Mouse (Mus musculus): ENCODE results near the gene Rcc2. TPM values are rescaled to one million over a fixed set of nuclear protein-coding genes. Genes with fewer than 3 reads are reported as not detected.
A peak's percentile ranks its signal among the peaks of the same experiment; 100 is the strongest.

The Rcc2 gene
- polyA plus RNA-seq, 1 experiment from 2014 or later: 16.1 TPM

DNA sequence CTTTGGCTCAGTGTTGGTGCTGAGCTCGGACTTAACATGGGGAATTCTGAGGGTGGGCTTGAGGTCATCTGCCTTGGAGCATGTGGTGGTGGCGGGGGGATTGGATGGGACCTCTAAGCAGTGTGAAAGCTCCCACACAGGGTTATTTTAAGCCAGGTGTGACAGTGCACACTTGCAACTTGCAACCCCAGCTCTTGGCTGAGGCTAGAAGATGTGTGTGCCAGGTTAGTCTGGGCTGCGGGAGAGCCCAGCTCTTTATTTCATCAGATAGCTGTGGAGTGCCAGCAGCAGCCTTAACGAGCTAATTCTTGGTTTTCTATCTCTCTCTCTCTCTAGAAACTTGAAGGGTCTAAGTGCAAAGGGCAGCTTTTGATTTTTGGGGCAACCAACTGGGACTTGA is 7.3 kb downstream of the Rcc2 start:
- Histone ChIP-seq H3K4me1 (ENCODE audit: control insufficient read depth in 2 of 2, insufficient read depth in 2 of 2, low read length in 2 of 2) (peaks cover 26 to 39% of the 10 kb centered on the region in 2 experiments), H3K27ac (replicated peaks in 1 of 2; ENCODE audit: control insufficient read depth in 1 of 2, insufficient read depth in 1 of 2, low read depth in 2 of 2, low read length in 2 of 2) (0 out of 4 replicates have a peak overlapping the region, but pooled peaks of 1 of the 2 experiments have one; percentile 33)

DNA sequence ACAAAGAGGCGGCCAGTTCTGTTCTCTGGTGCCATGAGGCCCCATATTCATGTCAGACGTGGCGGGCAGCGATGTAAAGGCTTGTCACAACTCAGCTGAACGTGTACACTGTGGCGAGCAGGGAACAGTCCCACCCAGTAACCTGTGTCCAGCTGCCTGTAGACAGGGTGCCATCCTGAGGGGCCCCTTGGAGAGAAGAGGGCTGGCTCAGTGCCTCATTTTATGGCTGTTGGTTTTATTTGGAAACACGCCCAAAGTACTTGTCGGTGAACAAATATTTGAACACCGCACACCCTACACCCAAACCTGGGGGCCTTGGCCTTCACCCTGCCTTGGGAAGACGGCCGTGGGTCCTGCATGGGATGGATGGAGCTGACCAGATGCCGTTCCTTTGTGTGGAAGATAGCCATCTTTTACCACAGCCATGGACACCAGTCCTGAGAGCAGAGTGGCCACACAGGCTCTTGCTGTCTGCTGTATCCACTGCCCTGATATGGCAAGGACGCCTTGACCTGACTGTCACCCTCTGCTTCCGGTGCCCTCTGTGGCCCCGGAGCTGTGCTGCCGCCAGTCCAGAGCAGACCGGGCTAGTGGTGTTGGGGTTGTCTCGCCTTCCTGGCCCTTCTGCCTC is 8.1 kb downstream of the Rcc2 start:
- Histone ChIP-seq H3K27ac (replicated peaks in 1 of 2; ENCODE audit: control insufficient read depth in 1 of 2, insufficient read depth in 1 of 2, low read depth in 2 of 2, low read length in 2 of 2) (peak overlapping the region in 1 of 2 experiments; percentile 37; a peak in 1 of 4 replicates), H3K9ac (ENCODE audit: low read length) (peak overlapping the region; percentile 34; the same call in 1 of the 2 replicates), H3K36me3 (ENCODE audit: control insufficient read depth, insufficient read depth, low read length) (peaks cover 70% of the 10 kb centered on the region), H3K4me2 (ENCODE audit: low read length) (no peak overlapping the region), H3K4me3 (ENCODE audit: control insufficient read depth in 1 of 2, insufficient read depth in 1 of 2, low read depth in 1 of 2, low read length in 2 of 2) (no peak overlapping the region), H3K27me3 (ENCODE audit: control insufficient read depth, insufficient read depth, low read length) (no peaks in the 10 kb centered on the region), H3K4me1 (ENCODE audit: control insufficient read depth in 2 of 2, insufficient read depth in 2 of 2, low read length in 2 of 2) (peaks cover 23 to 38% of the 10 kb centered on the region in 2 experiments), H3K9me3 (ENCODE audit: control insufficient read depth, low read length) (no peaks in the 10 kb centered on the region)
- ATAC-seq (ENCODE audit: insufficient number of reproducible peaks, insufficient read depth, low FRiP score, low read depth): no peak
- 66% methylated on average over 18 of the region's 18 CpGs for WGBS

More for the DNA sequence above, 7.3 kb downstream of the Rcc2 start:
- Histone ChIP-seq H3K9me3 (ENCODE audit: control insufficient read depth, low read length) (no peaks in the 10 kb centered on the region), H3K4me3 (ENCODE audit: control insufficient read depth in 1 of 2, insufficient read depth in 1 of 2, low read depth in 1 of 2, low read length in 2 of 2) (no peak overlapping the region), H3K27me3 (ENCODE audit: control insufficient read depth, insufficient read depth, low read length) (no peaks in the 10 kb centered on the region), H3K9ac (ENCODE audit: low read length) (0 out of 2 replicates have a peak overlapping the region, but pooled peaks have one; percentile 27), H3K4me2 (ENCODE audit: low read length) (no peak overlapping the region), H3K36me3 (ENCODE audit: control insufficient read depth, insufficient read depth, low read length) (peaks cover 62% of the 10 kb centered on the region)
- no peak for ATAC-seq (ENCODE audit: insufficient number of reproducible peaks, insufficient read depth, low FRiP score, low read depth)
- WGBS: 63% methylated on average over 4 of the region's 4 CpGs

DNA sequence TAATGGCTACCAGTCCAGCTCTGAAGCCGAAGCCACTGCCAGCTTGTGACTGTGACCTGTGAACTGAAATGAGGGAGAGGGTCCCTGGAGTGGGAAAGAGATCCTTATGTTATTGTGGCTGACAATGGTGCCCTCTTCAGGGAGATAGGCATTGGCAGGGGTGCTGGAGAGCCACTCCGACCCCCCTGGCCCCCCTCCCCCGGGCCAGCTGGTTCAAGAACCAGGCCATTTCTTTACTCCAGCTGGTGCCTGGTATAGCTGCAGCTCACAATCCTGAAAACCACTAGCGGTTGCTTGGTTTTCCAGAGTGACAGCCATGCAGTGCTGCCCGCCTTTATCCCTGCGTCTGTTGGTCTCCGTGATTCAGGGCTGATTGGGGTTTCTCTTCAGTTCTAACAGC is 8.8 kb downstream of the Rcc2 start:
- Histone ChIP-seq H3K27me3 (ENCODE audit: control insufficient read depth, insufficient read depth, low read length) (no peaks in the 10 kb centered on the region), H3K9me3 (ENCODE audit: control insufficient read depth, low read length) (no peaks in the 10 kb centered on the region), H3K9ac (ENCODE audit: low read length) (peak overlapping the region; percentile 34; the same call in 1 of the 2 replicates), H3K4me2 (ENCODE audit: low read length) (no peak overlapping the region), H3K4me1 (ENCODE audit: control insufficient read depth in 2 of 2, insufficient read depth in 2 of 2, low read length in 2 of 2) (peaks cover 17 to 35% of the 10 kb centered on the region in 2 experiments), H3K36me3 (ENCODE audit: control insufficient read depth, insufficient read depth, low read length) (peaks cover 77% of the 10 kb centered on the region), H3K4me3 (ENCODE audit: control insufficient read depth in 1 of 2, insufficient read depth in 1 of 2, low read depth in 1 of 2, low read length in 2 of 2) (no peak overlapping the region), H3K27ac (replicated peaks in 1 of 2; ENCODE audit: control insufficient read depth in 1 of 2, insufficient read depth in 1 of 2, low read depth in 2 of 2, low read length in 2 of 2) (no peak overlapping the region)
- ATAC-seq (ENCODE audit: insufficient number of reproducible peaks, insufficient read depth, low FRiP score, low read depth): no peak
- WGBS: 86% methylated on average over 7 of the region's 7 CpGs

DNA sequence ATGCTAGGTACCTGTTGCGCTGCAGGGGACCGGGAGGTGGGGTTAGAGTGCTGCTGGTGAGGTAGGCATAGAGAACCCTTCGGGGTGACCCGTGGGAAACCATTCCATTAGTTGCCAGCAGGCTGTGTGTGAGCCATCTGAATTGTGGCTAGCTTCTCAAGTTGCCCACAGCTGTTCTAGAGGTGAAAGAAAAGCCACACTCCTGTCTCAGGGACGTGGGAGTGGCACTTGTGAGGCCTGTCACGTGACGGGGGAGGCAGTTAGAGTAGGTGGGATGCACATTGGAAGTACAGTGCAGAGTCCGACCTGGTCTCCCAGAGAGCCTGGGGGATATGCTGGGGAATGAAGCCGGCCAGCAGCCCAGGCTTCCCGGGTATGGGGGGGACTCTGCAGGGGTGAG is 9.3 kb downstream of the Rcc2 start:
- no peaks in the 10 kb centered on the region for H3K9me3 ChIP-seq (ENCODE audit: control insufficient read depth, low read length)
- peaks cover 17 to 35% of the 10 kb centered on the region in 2 experiments for H3K4me1 ChIP-seq (ENCODE audit: control insufficient read depth in 2 of 2, insufficient read depth in 2 of 2, low read length in 2 of 2)
- 89% methylated on average over 10 of the region's 10 CpGs for WGBS
- no peak overlapping the region for H3K4me2 ChIP-seq (ENCODE audit: low read length)
- no peaks in the 10 kb centered on the region for H3K27me3 ChIP-seq (ENCODE audit: control insufficient read depth, insufficient read depth, low read length)
- H3K9ac ChIP-seq (ENCODE audit: low read length): no peak overlapping the region
- H3K4me3 ChIP-seq (ENCODE audit: control insufficient read depth in 1 of 2, insufficient read depth in 1 of 2, low read depth in 1 of 2, low read length in 2 of 2): no peak overlapping the region
- ATAC-seq (ENCODE audit: insufficient number of reproducible peaks, insufficient read depth, low FRiP score, low read depth): no peak
- H3K36me3 ChIP-seq (ENCODE audit: control insufficient read depth, insufficient read depth, low read length): peaks cover 82% of the 10 kb centered on the region
- no peak overlapping the region for H3K27ac ChIP-seq (replicated peaks in 1 of 2; ENCODE audit: control insufficient read depth in 1 of 2, insufficient read depth in 1 of 2, low read depth in 2 of 2, low read length in 2 of 2)

DNA sequence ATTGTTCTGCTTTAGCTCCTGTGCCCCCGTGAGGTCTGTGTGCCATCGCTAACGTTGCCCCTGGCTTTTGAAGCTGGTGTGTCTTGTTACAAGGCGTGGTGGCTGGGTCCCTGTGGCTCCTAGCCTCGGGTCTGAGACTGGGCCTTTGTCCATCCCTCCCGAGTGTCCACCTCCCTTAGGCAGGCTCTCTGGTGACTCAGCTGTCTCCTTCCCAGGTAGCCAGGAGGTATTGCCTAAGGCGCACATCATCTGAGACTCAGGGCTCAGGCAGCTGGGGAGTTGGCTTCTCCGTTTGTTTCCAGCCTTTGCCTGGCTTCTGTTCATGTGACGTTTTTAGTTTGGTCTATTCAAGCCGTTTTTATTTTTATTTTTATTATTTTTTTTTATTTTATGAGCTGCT is 10.4 kb downstream of the Rcc2 start:
- Histone ChIP-seq H3K4me3 (ENCODE audit: control insufficient read depth in 1 of 2, insufficient read depth in 1 of 2, low read depth in 1 of 2, low read length in 2 of 2) (no peak overlapping the region), H3K36me3 (ENCODE audit: control insufficient read depth, insufficient read depth, low read length) (peaks cover 89% of the 10 kb centered on the region), H3K9ac (ENCODE audit: low read length) (no peak overlapping the region), H3K4me1 (ENCODE audit: control insufficient read depth in 2 of 2, insufficient read depth in 2 of 2, low read length in 2 of 2) (peaks cover 17 to 33% of the 10 kb centered on the region in 2 experiments), H3K27me3 (ENCODE audit: control insufficient read depth, insufficient read depth, low read length) (no peaks in the 10 kb centered on the region), H3K4me2 (ENCODE audit: low read length) (no peak overlapping the region), H3K27ac (replicated peaks in 1 of 2; ENCODE audit: control insufficient read depth in 1 of 2, insufficient read depth in 1 of 2, low read depth in 2 of 2, low read length in 2 of 2) (no peak overlapping the region), H3K9me3 (ENCODE audit: control insufficient read depth, low read length) (no peaks in the 10 kb centered on the region)
- WGBS: 87% methylated on average over 10 of the region's 10 CpGs
- ATAC-seq (ENCODE audit: insufficient number of reproducible peaks, insufficient read depth, low FRiP score, low read depth): no peak

DNA sequence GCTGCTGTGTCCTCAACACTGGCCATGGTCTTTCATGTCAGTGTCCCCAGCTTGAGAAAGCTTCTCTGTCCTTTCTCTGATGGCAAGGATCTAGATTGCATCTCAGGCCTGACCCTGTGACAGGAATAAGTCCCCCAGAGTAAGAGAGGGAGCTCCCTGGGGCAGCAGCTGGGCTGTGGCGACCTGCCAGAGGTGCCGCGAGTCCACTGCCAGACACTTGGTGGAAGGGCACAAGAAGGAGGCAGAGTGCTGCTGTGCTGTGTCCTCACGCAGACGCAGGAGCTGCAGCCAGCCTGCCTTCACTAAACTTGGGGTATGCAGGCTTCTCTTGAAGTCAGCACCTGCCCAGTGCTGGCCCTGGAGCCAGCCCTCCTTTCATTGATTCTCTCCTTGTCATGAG is 11.0 kb downstream of the Rcc2 start:
- ATAC-seq (ENCODE audit: insufficient number of reproducible peaks, insufficient read depth, low FRiP score, low read depth): no peak
- 86% methylated on average over 5 of the region's 5 CpGs for WGBS

DNA sequence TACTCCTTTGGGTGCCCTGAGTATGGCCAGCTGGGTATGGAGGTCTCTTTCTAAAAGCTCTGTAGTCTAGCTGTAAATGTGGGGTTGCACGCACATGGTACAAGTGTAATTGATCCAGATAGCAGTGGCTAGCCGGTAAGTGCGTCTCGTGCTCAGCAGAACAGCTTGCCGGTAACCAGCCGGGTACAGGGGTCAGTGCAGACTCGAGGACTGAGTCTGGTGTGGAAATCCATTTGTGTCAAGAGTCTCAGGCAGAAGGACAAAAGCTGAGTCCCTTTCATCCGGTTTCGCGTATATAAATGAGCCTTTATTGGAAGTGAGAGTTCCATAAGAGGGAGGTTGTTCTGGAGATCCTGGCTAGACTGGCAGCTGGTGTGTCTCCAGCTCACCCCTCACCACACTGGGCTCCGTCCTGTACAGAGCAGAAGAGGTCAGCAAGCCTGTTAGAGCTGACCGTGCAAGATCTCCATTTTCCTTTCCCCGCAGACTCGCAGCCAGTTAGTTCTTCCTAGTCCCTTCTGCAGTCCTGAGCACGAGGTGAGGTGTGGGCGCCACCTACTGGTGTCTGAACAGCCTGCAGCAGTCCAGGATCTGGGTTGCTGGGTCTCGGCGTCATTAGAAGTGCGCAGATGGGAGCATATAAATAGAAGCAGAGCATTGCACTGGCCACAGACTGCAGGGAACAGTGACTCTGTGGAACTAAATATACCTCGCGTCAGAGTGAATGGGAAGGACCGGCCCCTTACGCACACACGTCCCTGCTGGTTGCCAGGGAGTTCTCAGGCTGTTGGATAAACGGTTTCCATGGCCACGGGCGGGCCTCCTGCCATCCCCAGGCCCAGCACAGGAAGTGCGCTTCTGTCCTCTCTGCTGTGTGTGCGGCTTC is 13.4 kb downstream of the Rcc2 start:
- Histone ChIP-seq H3K9ac (ENCODE audit: low read length) (peak overlapping the region; percentile 48; the same call in 1 of the 2 replicates), H3K4me3 (ENCODE audit: control insufficient read depth in 1 of 2, insufficient read depth in 1 of 2, low read depth in 1 of 2, low read length in 2 of 2) (no peak overlapping the region), H3K27me3 (ENCODE audit: control insufficient read depth, insufficient read depth, low read length) (no peaks in the 10 kb centered on the region), H3K27ac (replicated peaks in 1 of 2; ENCODE audit: control insufficient read depth in 1 of 2, insufficient read depth in 1 of 2, low read depth in 2 of 2, low read length in 2 of 2) (peak overlapping the region; percentile 43 to 53; a peak in 3 of 4 replicates), H3K4me2 (ENCODE audit: low read length) (0 out of 2 replicates have a peak overlapping the region, but pooled peaks have one; percentile 6), H3K36me3 (ENCODE audit: control insufficient read depth, insufficient read depth, low read length) (peaks cover 98% of the 10 kb centered on the region), H3K9me3 (ENCODE audit: control insufficient read depth, low read length) (no peaks in the 10 kb centered on the region), H3K4me1 (ENCODE audit: control insufficient read depth in 2 of 2, insufficient read depth in 2 of 2, low read length in 2 of 2) (peaks cover 6 to 14% of the 10 kb centered on the region in 2 experiments)
- WGBS: 35% methylated on average over 29 of the region's 29 CpGs
- peak; percentile 88 for ATAC-seq (ENCODE audit: insufficient number of reproducible peaks, insufficient read depth, low FRiP score, low read depth)

More for the DNA sequence above, 11.0 kb downstream of the Rcc2 start:
- no peak overlapping the region for H3K4me2 ChIP-seq (ENCODE audit: low read length)
- H3K27ac ChIP-seq (replicated peaks in 1 of 2; ENCODE audit: control insufficient read depth in 1 of 2, insufficient read depth in 1 of 2, low read depth in 2 of 2, low read length in 2 of 2): no peak overlapping the region
- no peak overlapping the region for H3K9ac ChIP-seq (ENCODE audit: low read length)
- H3K27me3 ChIP-seq (ENCODE audit: control insufficient read depth, insufficient read depth, low read length): no peaks in the 10 kb centered on the region
- peaks cover 17 to 33% of the 10 kb centered on the region in 2 experiments for H3K4me1 ChIP-seq (ENCODE audit: control insufficient read depth in 2 of 2, insufficient read depth in 2 of 2, low read length in 2 of 2)
- H3K4me3 ChIP-seq (ENCODE audit: control insufficient read depth in 1 of 2, insufficient read depth in 1 of 2, low read depth in 1 of 2, low read length in 2 of 2): no peak overlapping the region
- no peaks in the 10 kb centered on the region for H3K9me3 ChIP-seq (ENCODE audit: control insufficient read depth, low read length)
- H3K36me3 ChIP-seq (ENCODE audit: control insufficient read depth, insufficient read depth, low read length): peaks cover 91% of the 10 kb centered on the region

Data from heart, embryonic 14.5 days (tissue).